Mouse (Mus musculus) bone marrow macrophage, adult 2 months (primary cell): Measurements from ENCODE around the gene Olfr557. TPM values are rescaled to one million over a fixed set of nuclear protein-coding genes. Genes with fewer than 3 reads are reported as not detected.

ENCODE experiments used
- H3K27ac ChIP-seq: 2 replicates; pipeline ENCODE4 v1.5.1; 2012; ENCODE audit warnings: low read depth, low read length; ENCODE audit not compliant: insufficient read depth
- H3K4me1 ChIP-seq: 2 replicates; pipeline ENCODE4 v1.6.1; 2012; ENCODE audit warnings: low read length; ENCODE audit not compliant: control insufficient read depth, insufficient read depth
- H3K4me3 ChIP-seq: 2 replicates; pipeline ENCODE4 v1.5.1; 2012; ENCODE audit warnings: mild to moderate bottlenecking, low read length, moderate library complexity; ENCODE audit not compliant: insufficient read depth
- CTCF ChIP-seq: IDR thresholded peaks from 2 replicates; pipeline ENCODE4 v1.5.1; 2012; ENCODE audit warnings: low read depth, mild to moderate bottlenecking, low read length, moderate library complexity
- POLR2A ChIP-seq: IDR thresholded peaks from 2 replicates; pipeline ENCODE4 v1.6.1; 2012; ENCODE audit warnings: mild to moderate bottlenecking, low read depth, low read length, borderline replicate concordance
- polyA plus RNA-seq: library from polyadenylated mRNA; stranded (reverse); fragments of >200 nt; gene quantifications from 2 replicates; pipeline ENCODE4 v1.2.4, GENCODE M21; 2012; ENCODE audit not compliant: missing spikeins, insufficient read depth, insufficient read length

The Olfr557 gene
- polyA plus RNA-seq = not detected in 2 replicates

- no peak for TF ChIP-seq POLR2A
- no peak for TF ChIP-seq CTCF
- Histone ChIP-seq H3K4me3 (no peak within 1 kb of the TSS), H3K27ac (no peak within 1 kb of the TSS), H3K4me1 (no peaks in the 10 kb centered on the region)
Measured at GRCm38 (mm10) chr7:102695358-102696125, at the start of gene Olfr557. Gene Olfr557, plus strand, starts transcription at chr7:102695910.

- TF ChIP-seq POLR2A = no peak
- no peak for TF ChIP-seq CTCF
- Histone ChIP-seq H3K4me1 (no peaks in the 10 kb centered on the region), H3K4me3 (no peak within 1 kb of the TSS), H3K27ac (no peak within 1 kb of the TSS)
Measured at GRCm38 (mm10) chr7:102658523-102658922, 37.2 kb upstream of the Olfr557 start, which contains the start of gene Olfr555. Gene Olfr555, plus strand, starts transcription at chr7:102658823.

GRCm38 (mm10) chr7:102664599-102664998 is 31.1 kb upstream of the Olfr557 start, which contains the start of gene Olfr556:
Gene Olfr556, plus strand, starts transcription at chr7:102664899.
- Histone ChIP-seq H3K4me1 (no peaks in the 10 kb centered on the region), H3K27ac (no peak within 1 kb of the TSS), H3K4me3 (no peak within 1 kb of the TSS)
- TF ChIP-seq CTCF (no peak), POLR2A (no peak)

- H3K4me3 ChIP-seq = no peak overlapping the region
- TF ChIP-seq POLR2A = no peak
- no peak for TF ChIP-seq CTCF
- no peaks in the 10 kb centered on the region for H3K4me1 ChIP-seq
- H3K27ac ChIP-seq = no peak overlapping the region
Measured at GRCm38 (mm10) chr7:102665378-102665777, 30.3 kb upstream of the Olfr557 start.

GRCm38 (mm10) chr7:102676225-102676624 is 19.5 kb upstream of the Olfr557 start:
- Histone ChIP-seq H3K4me3 (no peak overlapping the region), H3K4me1 (no peaks in the 10 kb centered on the region), H3K27ac (no peak overlapping the region)
- TF ChIP-seq POLR2A (no peak), CTCF (no peak)

- H3K27ac ChIP-seq = no peak overlapping the region
- TF ChIP-seq POLR2A (no peak), CTCF (no peak)
Measured at GRCm38 (mm10) chr7:102681916-102682315, 13.8 kb upstream of the Olfr557 start.

GRCm38 (mm10) chr7:102686944-102687501 is 8.7 kb upstream of the Olfr557 start, which contains the start of gene Trim68:
Gene Trim68, minus strand, starts transcription at chr7:102687327.
- TF ChIP-seq POLR2A (no peak), CTCF (no peak)
- Histone ChIP-seq H3K4me3 (peak within 1 kb of the TSS; percentile 77), H3K27ac (no peak within 1 kb of the TSS; the same call in 1 of the 2 replicates), H3K4me1 (no peaks in the 10 kb centered on the region; the same call in 1 of the 2 replicates)

More at GRCm38 (mm10) chr7:102681916-102682315, 13.8 kb upstream of the Olfr557 start:
- Histone ChIP-seq H3K4me1 (no peaks in the 10 kb centered on the region; the same call in 1 of the 2 replicates), H3K4me3 (no peak overlapping the region)

GRCm38 (mm10) chr7:102698461-102698860 is 2.8 kb downstream of the Olfr557 start:
- Histone ChIP-seq H3K27ac (no peak overlapping the region), H3K4me3 (no peak overlapping the region), H3K4me1 (no peaks in the 10 kb centered on the region)
- TF ChIP-seq POLR2A (no peak), CTCF (no peak)

GRCm38 (mm10) chr7:102701915-102702314 is 6.2 kb downstream of the Olfr557 start, which contains the start of gene Olfr558:
Gene Olfr558, plus strand, starts transcription at chr7:102702215.
- no peak within 1 kb of the TSS for H3K27ac ChIP-seq
- TF ChIP-seq POLR2A = no peak
- TF ChIP-seq CTCF = no peak
- H3K4me3 ChIP-seq = no peak within 1 kb of the TSS
- H3K4me1 ChIP-seq = no peaks in the 10 kb centered on the region

GRCm38 (mm10) chr7:102718970-102719369 is 23.3 kb downstream of the Olfr557 start, which contains the start of gene Olfr33:
Gene Olfr33, minus strand, starts transcription at chr7:102719070.
- Histone ChIP-seq H3K4me1 (no peaks in the 10 kb centered on the region), H3K27ac (no peak within 1 kb of the TSS), H3K4me3 (no peak within 1 kb of the TSS)
- TF ChIP-seq CTCF (no peak), POLR2A (no peak)
